In the genomic region with DNA sequence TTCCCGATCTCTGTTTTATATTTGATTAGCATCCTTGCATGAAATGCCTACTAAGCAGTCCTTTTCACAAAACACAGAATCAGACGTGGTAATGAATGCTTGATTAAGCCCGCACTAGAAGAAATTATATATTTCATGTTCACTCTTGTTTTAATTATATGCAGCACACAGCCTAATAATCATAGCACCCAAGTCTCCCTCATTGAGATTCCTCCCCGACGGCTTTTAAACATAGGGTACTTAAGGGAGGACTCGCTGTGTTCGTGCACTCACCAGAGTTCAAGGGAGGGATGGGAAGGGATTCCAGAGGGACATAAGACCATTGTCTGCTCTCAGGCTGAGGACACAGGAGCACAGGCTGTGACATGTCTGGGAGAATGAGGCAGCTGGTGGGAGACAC, we compare ENCODE assay signal across 23 mouse cellular contexts.
A peak's percentile ranks its signal among the peaks of the same experiment; 100 is the strongest.
DNase-seq lines count a peak whose midpoint lies in the region; ATAC-seq lines count a peak whose summit lies in the region.
"Had no signal": no experiment of that assay in that cellular context is flagged by ENCODE, and none has a peak within 500 bp of the region (broad histone marks: within the 10 kb centered on the region; RNA-seq: fewer than 3 reads in every experiment).

No protein-coding gene starts in this region.

- H3K4me1 ChIP-seq in heart, embryonic 10.5 days, result peaks cover 42% of the 10 kb centered on the region
- peaks cover 30% of the 10 kb centered on the region for H3K4me1 ChIP-seq in heart, embryonic 12.5 days (replicated peaks)
- peaks cover 15% of the 10 kb centered on the region for H3K4me1 ChIP-seq in midbrain, embryonic 16.5 days (ENCODE audit: control insufficient read depth, insufficient read depth, low read length)
- peaks cover 11% of the 10 kb centered on the region for H3K4me1 ChIP-seq in midbrain, embryonic 14.5 days (ENCODE audit: control insufficient read depth, insufficient read depth, low read length)
- H3K4me1 ChIP-seq in forebrain, embryonic 12.5 days, result peaks cover 31% of the 10 kb centered on the region
- H3K4me1 ChIP-seq in forebrain, embryonic 15.5 days, result peaks cover 41% of the 10 kb centered on the region
- H3K4me1 ChIP-seq: hindbrain, embryonic 15.5 days had no signal

- no peak for DNase-seq in heart, embryonic 10.5 days (ENCODE audit: low spot score)
- DNase-seq in midbrain, embryonic 14.5 days, result no peak
- no peak for DNase-seq in layer of hippocampus, adult 9-11 months
- no peak for DNase-seq in lung, adult 18-20 months
- DNase-seq: adrenal gland, postnatal 14 days; cerebellum, adult 2 months; cerebellum, postnatal 14 days; embryo, embryonic 11 days; gastrocnemius, adult 2 months; gastrocnemius, postnatal 25 days; kidney, adult 11 months had no signal

- 87% methylated on average over 7 of the region's 7 CpGs for WGBS in heart, embryonic 10.5 days
- WGBS in heart, embryonic 12.5 days, result 84% methylated on average over 7 of the region's 7 CpGs
- WGBS in midbrain, embryonic 16.5 days, result 59% methylated on average over 7 of the region's 7 CpGs
- WGBS in midbrain, embryonic 14.5 days, result 64% methylated on average over 7 of the region's 7 CpGs
- WGBS in forebrain, embryonic 12.5 days, result 66% methylated on average over 7 of the region's 7 CpGs
- WGBS in forebrain, embryonic 15.5 days, result 67% methylated on average over 7 of the region's 7 CpGs

- H3K4me3 ChIP-seq in heart, embryonic 10.5 days, result no peak overlapping the region
- H3K4me3 ChIP-seq in heart, embryonic 12.5 days, result no peak overlapping the region
- no peak overlapping the region for H3K4me3 ChIP-seq in midbrain, embryonic 16.5 days (ENCODE audit: low read depth, low read length)
- no peak overlapping the region for H3K4me3 ChIP-seq in midbrain, embryonic 14.5 days (replicated peaks; ENCODE audit: low read depth, low read length)
- H3K4me3 ChIP-seq in forebrain, embryonic 12.5 days (replicated peaks), result no peak overlapping the region
- no peak overlapping the region for H3K4me3 ChIP-seq in forebrain, embryonic 15.5 days
- H3K4me3 ChIP-seq: embryonic facial prominence, embryonic 15.5 days; erythroblast, embryonic 14.5 days; gastrocnemius, adult 2 months; heart, embryonic 15.5 days; hindbrain, embryonic 15.5 days had no signal

- no peaks in the 10 kb centered on the region for H3K36me3 ChIP-seq in heart, embryonic 10.5 days
- no peaks in the 10 kb centered on the region for H3K36me3 ChIP-seq in heart, embryonic 12.5 days
- H3K36me3 ChIP-seq in midbrain, embryonic 16.5 days (ENCODE audit: control insufficient read depth, insufficient read depth, low read length), result no peaks in the 10 kb centered on the region
- no peaks in the 10 kb centered on the region for H3K36me3 ChIP-seq in midbrain, embryonic 14.5 days (ENCODE audit: control insufficient read depth, insufficient read depth, low read length)
- H3K36me3 ChIP-seq in forebrain, embryonic 12.5 days (replicated peaks), result no peaks in the 10 kb centered on the region
- H3K36me3 ChIP-seq in forebrain, embryonic 15.5 days, result no peaks in the 10 kb centered on the region
- H3K36me3 ChIP-seq: embryonic facial prominence, embryonic 15.5 days; heart, embryonic 15.5 days; hindbrain, embryonic 15.5 days had no signal

- ATAC-seq in heart, embryonic 12.5 days (ENCODE audit: insufficient number of reproducible peaks, low FRiP score), result no peak
- ATAC-seq in midbrain, embryonic 16.5 days, result no peak
- ATAC-seq in midbrain, embryonic 14.5 days (ENCODE audit: low FRiP score, low TSS enrichment), result no peak
- ATAC-seq in forebrain, embryonic 12.5 days (ENCODE audit: low FRiP score), result peak; percentile 30
- peak; percentile 51 for ATAC-seq in forebrain, embryonic 15.5 days (replicated peaks)
- ATAC-seq: activated CD4-positive, CD25-positive, alpha-beta regulatory T cell, adult 4 months; inflammation-experienced regulatory T-cells, adult 6 months; Patski had no signal

- 0 out of 2 replicates have a peak overlapping the region, but pooled peaks have one; percentile 7 for H3K27ac ChIP-seq in heart, embryonic 10.5 days
- no peak overlapping the region for H3K27ac ChIP-seq in heart, embryonic 12.5 days (ENCODE audit: poor library complexity, severe bottlenecking)
- H3K27ac ChIP-seq in midbrain, embryonic 16.5 days (ENCODE audit: low read length), result 0 out of 2 replicates have a peak overlapping the region, but pooled peaks have one; percentile 40
- H3K27ac ChIP-seq in midbrain, embryonic 14.5 days (replicated peaks; ENCODE audit: low read depth, low read length), result no peak overlapping the region
- H3K27ac ChIP-seq in forebrain, embryonic 12.5 days, result peak overlapping the region; percentile 72; the same call in 1 of the 2 replicates
- H3K27ac ChIP-seq in forebrain, embryonic 15.5 days (replicated peaks), result peak overlapping the region; percentile 78
- H3K27ac ChIP-seq: embryonic facial prominence, embryonic 15.5 days; gastrocnemius, adult 2 months; heart, embryonic 15.5 days; hindbrain, embryonic 15.5 days had no signal

- no peaks in the 10 kb centered on the region for H3K9me3 ChIP-seq in heart, embryonic 10.5 days
- H3K9me3 ChIP-seq in heart, embryonic 12.5 days (replicated peaks), result no peaks in the 10 kb centered on the region
- H3K9me3 ChIP-seq in midbrain, embryonic 16.5 days (replicated peaks; ENCODE audit: control insufficient read depth, low read length, poor library complexity, severe bottlenecking), result no peaks in the 10 kb centered on the region
- H3K9me3 ChIP-seq in midbrain, embryonic 14.5 days (ENCODE audit: control insufficient read depth, low read length), result no peaks in the 10 kb centered on the region
- no peaks in the 10 kb centered on the region for H3K9me3 ChIP-seq in forebrain, embryonic 12.5 days
- no peaks in the 10 kb centered on the region for H3K9me3 ChIP-seq in forebrain, embryonic 15.5 days
- H3K9me3 ChIP-seq: embryonic facial prominence, embryonic 15.5 days; heart, embryonic 15.5 days; hindbrain, embryonic 15.5 days had no signal

- no peak overlapping the region for H3K9ac ChIP-seq in heart, embryonic 12.5 days
- no peak overlapping the region for H3K9ac ChIP-seq in midbrain, embryonic 16.5 days (ENCODE audit: low read depth, low read length)
- no peak overlapping the region for H3K9ac ChIP-seq in midbrain, embryonic 14.5 days (replicated peaks; ENCODE audit: low read length)
- no peak overlapping the region for H3K9ac ChIP-seq in forebrain, embryonic 12.5 days
- H3K9ac ChIP-seq in forebrain, embryonic 15.5 days (replicated peaks), result no peak overlapping the region
- H3K9ac ChIP-seq: embryonic facial prominence, embryonic 15.5 days; heart, embryonic 15.5 days; hindbrain, embryonic 15.5 days had no signal

- H3K4me2 ChIP-seq in heart, embryonic 12.5 days, result no peak overlapping the region
- no peak overlapping the region for H3K4me2 ChIP-seq in midbrain, embryonic 16.5 days (ENCODE audit: low read length)
- H3K4me2 ChIP-seq in midbrain, embryonic 14.5 days (ENCODE audit: low read length), result no peak overlapping the region
- H3K4me2 ChIP-seq in forebrain, embryonic 12.5 days, result no peak overlapping the region
- no peak overlapping the region for H3K4me2 ChIP-seq in forebrain, embryonic 15.5 days (replicated peaks)
- H3K4me2 ChIP-seq: embryonic facial prominence, embryonic 15.5 days; heart, embryonic 15.5 days; hindbrain, embryonic 15.5 days had no signal

- H3K27me3 ChIP-seq in heart, embryonic 10.5 days (ENCODE audit: insufficient read depth, poor library complexity, severe bottlenecking), result no peaks in the 10 kb centered on the region
- H3K27me3 ChIP-seq in heart, embryonic 12.5 days (replicated peaks), result no peaks in the 10 kb centered on the region
- H3K27me3 ChIP-seq in midbrain, embryonic 16.5 days (ENCODE audit: control insufficient read depth, insufficient read depth, low read depth, low read length), result no peaks in the 10 kb centered on the region
- no peaks in the 10 kb centered on the region for H3K27me3 ChIP-seq in midbrain, embryonic 14.5 days (ENCODE audit: control insufficient read depth, insufficient read depth, low read length)
- no peaks in the 10 kb centered on the region for H3K27me3 ChIP-seq in forebrain, embryonic 12.5 days
- no peaks in the 10 kb centered on the region for H3K27me3 ChIP-seq in forebrain, embryonic 15.5 days
- H3K27me3 ChIP-seq: CH12.LX; embryonic facial prominence, embryonic 15.5 days; heart, embryonic 15.5 days; hindbrain, embryonic 15.5 days; Patski had no signal

Comparison
In these comparisons a context has a peak if more than half of its experiments do, and no peak if none do; other contexts are left out.
1. H3K27ac ChIP-seq: peak in heart, embryonic 10.5 days (single experiment), midbrain, embryonic 16.5 days (single experiment), forebrain, embryonic 12.5 days (single experiment) and forebrain, embryonic 15.5 days (single experiment); none in heart, embryonic 12.5 days (single experiment) and midbrain, embryonic 14.5 days (single experiment).
2. ATAC-seq: peak in forebrain, embryonic 12.5 days (single experiment) and forebrain, embryonic 15.5 days (single experiment); none in heart, embryonic 12.5 days (single experiment), midbrain, embryonic 16.5 days (single experiment) and midbrain, embryonic 14.5 days (single experiment).